Mouse (Mus musculus): ENCODE data around the gene Acot11. TPM values are rescaled to one million over a fixed set of nuclear protein-coding genes. Genes with fewer than 3 reads are reported as not detected.
A peak's percentile ranks its signal among the peaks of the same experiment; 100 is the strongest.

The Acot11 gene
- polyA plus RNA-seq, 1 experiment from 2014 or later = 1.5 TPM

- Histone ChIP-seq H3K27ac (ENCODE audit: low read length) (peak overlapping the region; percentile 94), H3K9ac (replicated peaks; ENCODE audit: low read depth, low read length) (peak overlapping the region; percentile 82), H3K4me2 (ENCODE audit: low read length) (peak overlapping the region; percentile 94), H3K4me1 (replicated peaks; ENCODE audit: control insufficient read depth, insufficient read depth, low read length) (peaks cover 44% of the 10 kb centered on the region), H3K9me3 (ENCODE audit: control insufficient read depth, low read length) (no peaks in the 10 kb centered on the region), H3K36me3 (ENCODE audit: control insufficient read depth, insufficient read depth) (no peaks in the 10 kb centered on the region), H3K4me3 (replicated peaks; ENCODE audit: low read length) (peak overlapping the region; percentile 57), H3K27me3 (replicated peaks; ENCODE audit: control insufficient read depth, insufficient read depth, low read length) (no peaks in the 10 kb centered on the region)
- peak; percentile 51; the same call in 1 of the 2 replicates for ATAC-seq
- WGBS = 0% methylated on average over 32 of the region's 32 CpGs
These were observed 34.5 kb upstream of the Acot11 start for GRCm38 (mm10) chr4:106839254-106839834.

GRCm38 (mm10) chr4:106838548-106839253, 33.9 kb upstream of the Acot11 start:
- peak overlapping the region; percentile 94 for H3K27ac ChIP-seq (ENCODE audit: low read length)
- peak overlapping the region; percentile 82 for H3K9ac ChIP-seq (replicated peaks; ENCODE audit: low read depth, low read length)
- no peaks in the 10 kb centered on the region for H3K9me3 ChIP-seq (ENCODE audit: control insufficient read depth, low read length)
- H3K4me1 ChIP-seq (replicated peaks; ENCODE audit: control insufficient read depth, insufficient read depth, low read length) = peaks cover 44% of the 10 kb centered on the region
- peak; percentile 84 for ATAC-seq
- 1% methylated on average over 33 of the region's 36 CpGs for WGBS
- H3K27me3 ChIP-seq (replicated peaks; ENCODE audit: control insufficient read depth, insufficient read depth, low read length) = no peaks in the 10 kb centered on the region
- no peaks in the 10 kb centered on the region for H3K36me3 ChIP-seq (ENCODE audit: control insufficient read depth, insufficient read depth)
- peak overlapping the region; percentile 94 for H3K4me2 ChIP-seq (ENCODE audit: low read length)
- peak overlapping the region; percentile 57 for H3K4me3 ChIP-seq (replicated peaks; ENCODE audit: low read length)

GRCm38 (mm10) chr4:106837964-106838363, 33.2 kb upstream of the Acot11 start:
- peak overlapping the region; percentile 28 for H3K4me3 ChIP-seq (replicated peaks; ENCODE audit: low read length)
- peak overlapping the region; percentile 54 for H3K4me2 ChIP-seq (ENCODE audit: low read length)
- no peaks in the 10 kb centered on the region for H3K9me3 ChIP-seq (ENCODE audit: control insufficient read depth, low read length)
- 1% methylated on average over 13 of the region's 18 CpGs for WGBS
- ATAC-seq = peak; percentile 39
- peak overlapping the region; percentile 46 for H3K9ac ChIP-seq (replicated peaks; ENCODE audit: low read depth, low read length)
- H3K27ac ChIP-seq (ENCODE audit: low read length) = peak overlapping the region; percentile 94
- H3K4me1 ChIP-seq (replicated peaks; ENCODE audit: control insufficient read depth, insufficient read depth, low read length) = peaks cover 43% of the 10 kb centered on the region
- H3K36me3 ChIP-seq (ENCODE audit: control insufficient read depth, insufficient read depth) = no peaks in the 10 kb centered on the region
- no peaks in the 10 kb centered on the region for H3K27me3 ChIP-seq (replicated peaks; ENCODE audit: control insufficient read depth, insufficient read depth, low read length)

- Histone ChIP-seq H3K27me3 (replicated peaks; ENCODE audit: control insufficient read depth, insufficient read depth, low read length) (no peaks in the 10 kb centered on the region), H3K36me3 (ENCODE audit: control insufficient read depth, insufficient read depth) (no peaks in the 10 kb centered on the region), H3K4me1 (replicated peaks; ENCODE audit: control insufficient read depth, insufficient read depth, low read length) (peaks cover 39% of the 10 kb centered on the region), H3K9ac (replicated peaks; ENCODE audit: low read depth, low read length) (peak overlapping the region; percentile 46), H3K4me2 (ENCODE audit: low read length) (peak overlapping the region; percentile 54), H3K4me3 (replicated peaks; ENCODE audit: low read length) (peak overlapping the region; percentile 28), H3K9me3 (ENCODE audit: control insufficient read depth, low read length) (no peaks in the 10 kb centered on the region), H3K27ac (ENCODE audit: low read length) (peak overlapping the region; percentile 94)
- ATAC-seq = no peak
- 5% methylated on average over 9 of the region's 9 CpGs for WGBS
These were observed 32.6 kb upstream of the Acot11 start for GRCm38 (mm10) chr4:106837425-106837824.

GRCm38 (mm10) chr4:106830545-106831112, 25.8 kb upstream of the Acot11 start:
- 80% methylated on average over 6 of the region's 6 CpGs for WGBS
- no peak for ATAC-seq
- Histone ChIP-seq H3K4me2 (ENCODE audit: low read length) (no peak overlapping the region), H3K9ac (replicated peaks; ENCODE audit: low read depth, low read length) (no peak overlapping the region), H3K27ac (ENCODE audit: low read length) (no peak overlapping the region), H3K9me3 (ENCODE audit: control insufficient read depth, low read length) (no peaks in the 10 kb centered on the region), H3K4me1 (replicated peaks; ENCODE audit: control insufficient read depth, insufficient read depth, low read length) (peaks cover 12% of the 10 kb centered on the region; the same call in 1 of the 2 replicates), H3K27me3 (replicated peaks; ENCODE audit: control insufficient read depth, insufficient read depth, low read length) (0 out of 2 replicates have a peak, but pooled peaks cover 4% of the 10 kb centered on the region), H3K36me3 (ENCODE audit: control insufficient read depth, insufficient read depth) (no peaks in the 10 kb centered on the region), H3K4me3 (replicated peaks; ENCODE audit: low read length) (no peak overlapping the region)

- H3K27me3 ChIP-seq (replicated peaks; ENCODE audit: control insufficient read depth, insufficient read depth, low read length) = 0 out of 2 replicates have a peak, but pooled peaks cover 4% of the 10 kb centered on the region
- peak; percentile 74 for ATAC-seq
- H3K27ac ChIP-seq (ENCODE audit: low read length) = no peak overlapping the region
- H3K4me3 ChIP-seq (replicated peaks; ENCODE audit: low read length) = peak overlapping the region; percentile 39
- no peaks in the 10 kb centered on the region for H3K36me3 ChIP-seq (ENCODE audit: control insufficient read depth, insufficient read depth)
- H3K4me2 ChIP-seq (ENCODE audit: low read length) = peak overlapping the region; percentile 71
- 1% methylated on average over 41 of the region's 42 CpGs for WGBS
- H3K9me3 ChIP-seq (ENCODE audit: control insufficient read depth, low read length) = no peaks in the 10 kb centered on the region
- H3K4me1 ChIP-seq (replicated peaks; ENCODE audit: control insufficient read depth, insufficient read depth, low read length) = peaks cover 12% of the 10 kb centered on the region; the same call in 1 of the 2 replicates
- peak overlapping the region; percentile 61 for H3K9ac ChIP-seq (replicated peaks; ENCODE audit: low read depth, low read length)
These were observed 23.1 kb upstream of the Acot11 start for GRCm38 (mm10) chr4:106827738-106828361.

GRCm38 (mm10) chr4:106825229-106825628, 20.4 kb upstream of the Acot11 start:
- H3K27me3 ChIP-seq (replicated peaks; ENCODE audit: control insufficient read depth, insufficient read depth, low read length) = 0 out of 2 replicates have a peak, but pooled peaks cover 4% of the 10 kb centered on the region
- 63% methylated on average over 5 of the region's 5 CpGs for WGBS

GRCm38 (mm10) chr4:106819404-106819803, 14.6 kb upstream of the Acot11 start:
- no peak overlapping the region for H3K27ac ChIP-seq (ENCODE audit: low read length)
- no peak overlapping the region for H3K9ac ChIP-seq (replicated peaks; ENCODE audit: low read depth, low read length)
- no peak overlapping the region for H3K4me3 ChIP-seq (replicated peaks; ENCODE audit: low read length)
- H3K27me3 ChIP-seq (replicated peaks; ENCODE audit: control insufficient read depth, insufficient read depth, low read length) = peaks cover 2% of the 10 kb centered on the region; the same call in 1 of the 2 replicates
- no peak for ATAC-seq
- peaks cover 18% of the 10 kb centered on the region for H3K4me1 ChIP-seq (replicated peaks; ENCODE audit: control insufficient read depth, insufficient read depth, low read length)
- H3K36me3 ChIP-seq (ENCODE audit: control insufficient read depth, insufficient read depth) = no peaks in the 10 kb centered on the region
- H3K9me3 ChIP-seq (ENCODE audit: control insufficient read depth, low read length) = no peaks in the 10 kb centered on the region
- no peak overlapping the region for H3K4me2 ChIP-seq (ENCODE audit: low read length)

More at GRCm38 (mm10) chr4:106825229-106825628, 20.4 kb upstream of the Acot11 start:
- Histone ChIP-seq H3K9me3 (ENCODE audit: control insufficient read depth, low read length) (no peaks in the 10 kb centered on the region), H3K4me2 (ENCODE audit: low read length) (no peak overlapping the region), H3K4me3 (replicated peaks; ENCODE audit: low read length) (no peak overlapping the region), H3K27ac (ENCODE audit: low read length) (no peak overlapping the region), H3K9ac (replicated peaks; ENCODE audit: low read depth, low read length) (no peak overlapping the region), H3K4me1 (replicated peaks; ENCODE audit: control insufficient read depth, insufficient read depth, low read length) (peaks cover 12% of the 10 kb centered on the region; the same call in 1 of the 2 replicates), H3K36me3 (ENCODE audit: control insufficient read depth, insufficient read depth) (no peaks in the 10 kb centered on the region)
- no peak for ATAC-seq

- WGBS = 84% methylated on average over 6 of the region's 6 CpGs
- ATAC-seq = no peak
- Histone ChIP-seq H3K36me3 (ENCODE audit: control insufficient read depth, insufficient read depth) (no peaks in the 10 kb centered on the region), H3K27me3 (replicated peaks; ENCODE audit: control insufficient read depth, insufficient read depth, low read length) (peaks cover 2% of the 10 kb centered on the region; the same call in 1 of the 2 replicates), H3K4me3 (replicated peaks; ENCODE audit: low read length) (no peak overlapping the region), H3K27ac (ENCODE audit: low read length) (no peak overlapping the region), H3K4me1 (replicated peaks; ENCODE audit: control insufficient read depth, insufficient read depth, low read length) (peaks cover 18% of the 10 kb centered on the region), H3K9ac (replicated peaks; ENCODE audit: low read depth, low read length) (no peak overlapping the region), H3K4me2 (ENCODE audit: low read length) (no peak overlapping the region), H3K9me3 (ENCODE audit: control insufficient read depth, low read length) (no peaks in the 10 kb centered on the region)
These were observed 13.5 kb upstream of the Acot11 start for GRCm38 (mm10) chr4:106818332-106818731.
